Mouse (Mus musculus): ENCODE data around the gene Gm27179.
"Not testable (repeated sequence)": the region's sequence is repeated elsewhere in the genome, so short reads cannot be mapped to it uniquely, and the experiment has no call there.

The Gm27179 gene

GRCm38 (mm10) chr14:69473941-69474646, 38.3 kb downstream of the Gm27179 start:
- DNase-seq (ENCODE audit: low read depth, low spot score), result not testable (repeated sequence)

GRCm38 (mm10) chr14:69473322-69473721, 39.0 kb downstream of the Gm27179 start:
- not testable (repeated sequence) for DNase-seq (ENCODE audit: low read depth, low spot score)

- DNase-seq (ENCODE audit: low read depth, low spot score), result not testable (repeated sequence)
Observed at GRCm38 (mm10) chr14:69470122-69470708, 42.1 kb downstream of the Gm27179 start.

- DNase-seq (ENCODE audit: low read depth, low spot score), result not testable (repeated sequence)
Observed at GRCm38 (mm10) chr14:69467612-69468366, 44.6 kb downstream of the Gm27179 start.

- DNase-seq (ENCODE audit: low read depth, low spot score), result not testable (repeated sequence)
Observed at GRCm38 (mm10) chr14:69464465-69464864, 47.9 kb downstream of the Gm27179 start.

All from R1 (cell line).